Mouse (Mus musculus): ENCODE data around the gene C1qtnf2. TPM values are rescaled to one million over a fixed set of nuclear protein-coding genes. Genes with fewer than 3 reads are reported as not detected.

C1qtnf2 gene
- 0.45 and 0.64 TPM in 2 replicates for polyA plus RNA-seq (2016; fragmentation: Nextera tagmentation; extraction: Ambion mirVana)

GRCm38 (mm10) chr11:43474225-43474774 is at the start of gene C1qtnf2:
TSS of gene C1qtnf2 (plus strand) at chr11:43474276.
- peaks cover 24% of the 10 kb centered on the region; the same call in 1 of the 2 replicates for H3K27me3 ChIP-seq (ENCODE audit: low read depth, poor library complexity, severe bottlenecking)
- H3K9me3 ChIP-seq (replicated peaks), result no peaks in the 10 kb centered on the region
- H3K36me3 ChIP-seq, result no peaks in the 10 kb centered on the region
- 4% methylated on average over 24 of the region's 24 CpGs for WGBS
- peak within 1 kb of the TSS; percentile 32; the same call in 1 of the 2 replicates for H3K27ac ChIP-seq
- peaks cover 13% of the 10 kb centered on the region for H3K4me1 ChIP-seq
- peak within 1 kb of the TSS; percentile 45 for H3K4me3 ChIP-seq
- DNase-seq (ENCODE audit: low spot score), result peak; percentile 58

- H3K4me1 ChIP-seq, result peaks cover 11% of the 10 kb centered on the region
- no peaks in the 10 kb centered on the region for H3K27me3 ChIP-seq (ENCODE audit: low read depth, poor library complexity, severe bottlenecking)
- no peaks in the 10 kb centered on the region for H3K9me3 ChIP-seq (replicated peaks)
- H3K36me3 ChIP-seq, result peaks cover 26% of the 10 kb centered on the region
- H3K4me3 ChIP-seq, result no peak overlapping the region
- no peak for DNase-seq (ENCODE audit: low spot score)
- no peak overlapping the region for H3K27ac ChIP-seq
- WGBS, result 83% methylated on average over 5 of the region's 5 CpGs
These were observed 49.7 kb upstream of the C1qtnf2 start for GRCm38 (mm10) chr11:43424386-43424785.

GRCm38 (mm10) chr11:43425166-43425709 is 48.8 kb upstream of the C1qtnf2 start:
- peak overlapping the region; percentile 84; the same call in 1 of the 2 replicates for H3K27ac ChIP-seq
- no peak for DNase-seq (ENCODE audit: low spot score)
- no peaks in the 10 kb centered on the region for H3K27me3 ChIP-seq (ENCODE audit: low read depth, poor library complexity, severe bottlenecking)
- H3K9me3 ChIP-seq (replicated peaks), result no peaks in the 10 kb centered on the region
- H3K36me3 ChIP-seq, result peaks cover 26% of the 10 kb centered on the region
- 93% methylated on average over 9 of the region's 9 CpGs for WGBS
- H3K4me3 ChIP-seq, result peak overlapping the region; percentile 65
- H3K4me1 ChIP-seq, result peaks cover 11% of the 10 kb centered on the region

- WGBS, result 3% methylated on average over 27 of the region's 27 CpGs
These were observed 48.2 kb upstream of the C1qtnf2 start, which contains the start of gene Pttg1 for GRCm38 (mm10) chr11:43425824-43426413. TSS of gene Pttg1 (minus strand) at chr11:43426251.

DNA sequence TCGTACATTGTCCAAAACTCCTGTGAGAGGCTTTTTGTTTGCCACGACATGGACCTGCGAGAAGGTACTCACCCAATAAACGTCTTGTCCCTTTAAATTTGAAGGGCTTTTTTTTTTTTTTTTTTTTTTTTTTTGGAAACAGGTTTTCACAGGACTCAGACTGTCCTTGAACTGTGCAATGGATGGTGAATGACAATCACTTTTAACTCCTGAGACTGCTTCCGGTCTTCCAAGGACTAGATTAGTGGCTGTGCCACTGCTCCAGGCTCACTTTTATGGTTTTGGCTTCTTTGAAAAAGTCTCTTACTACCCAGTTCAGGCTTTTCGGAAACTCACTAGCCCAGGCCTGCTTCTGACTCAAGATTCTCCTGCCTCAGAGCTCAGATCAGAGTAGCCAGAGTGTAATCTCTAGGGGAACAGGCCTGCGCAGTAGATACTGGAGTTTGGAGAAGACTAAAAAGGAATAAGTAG is 47.6 kb upstream of the C1qtnf2 start:
- H3K4me1 ChIP-seq, result peaks cover 11% of the 10 kb centered on the region
- 21% methylated on average over 7 of the region's 7 CpGs for WGBS
- peak overlapping the region; percentile 65 for H3K4me3 ChIP-seq
- H3K27me3 ChIP-seq (ENCODE audit: low read depth, poor library complexity, severe bottlenecking), result no peaks in the 10 kb centered on the region
- peaks cover 17% of the 10 kb centered on the region for H3K36me3 ChIP-seq
- H3K27ac ChIP-seq, result peak overlapping the region; percentile 84
- no peak for DNase-seq (ENCODE audit: low spot score)
- H3K9me3 ChIP-seq (replicated peaks), result no peaks in the 10 kb centered on the region

More at GRCm38 (mm10) chr11:43425824-43426413, 48.2 kb upstream of the C1qtnf2 start, which contains the start of gene Pttg1:
- DNase-seq (ENCODE audit: low spot score), result peak; percentile 82
- Histone ChIP-seq H3K36me3 (peaks cover 19% of the 10 kb centered on the region), H3K9me3 (replicated peaks) (no peaks in the 10 kb centered on the region), H3K4me3 (peak within 1 kb of the TSS; percentile 65), H3K27ac (peak within 1 kb of the TSS; percentile 84), H3K27me3 (ENCODE audit: low read depth, poor library complexity, severe bottlenecking) (no peaks in the 10 kb centered on the region), H3K4me1 (peaks cover 11% of the 10 kb centered on the region)

- peak within 1 kb of the TSS; percentile 83 for H3K27ac ChIP-seq
- WGBS, result 8% methylated on average over 38 of the region's 38 CpGs
These were observed 40.6 kb upstream of the C1qtnf2 start, which contains the start of gene Slu7 for GRCm38 (mm10) chr11:43433254-43434023. TSS of gene Slu7 (plus strand) at chr11:43433744.

GRCm38 (mm10) chr11:43434024-43434407 is 40.1 kb upstream of the C1qtnf2 start:
- Histone ChIP-seq H3K4me1 (peaks cover 9% of the 10 kb centered on the region), H3K4me3 (peak overlapping the region; percentile 86), H3K9me3 (replicated peaks) (no peaks in the 10 kb centered on the region), H3K36me3 (peaks cover 19% of the 10 kb centered on the region), H3K27me3 (ENCODE audit: low read depth, poor library complexity, severe bottlenecking) (no peaks in the 10 kb centered on the region), H3K27ac (peak overlapping the region; percentile 83)
- WGBS, result 3% methylated on average over 9 of the region's 9 CpGs
- DNase-seq (ENCODE audit: low spot score), result no peak

More at GRCm38 (mm10) chr11:43433254-43434023, 40.6 kb upstream of the C1qtnf2 start, which contains the start of gene Slu7:
- Histone ChIP-seq H3K4me3 (peak within 1 kb of the TSS; percentile 86), H3K9me3 (replicated peaks) (no peaks in the 10 kb centered on the region), H3K36me3 (peaks cover 13% of the 10 kb centered on the region), H3K27me3 (ENCODE audit: low read depth, poor library complexity, severe bottlenecking) (no peaks in the 10 kb centered on the region), H3K4me1 (peaks cover 9% of the 10 kb centered on the region)
- peak; percentile 87 for DNase-seq (ENCODE audit: low spot score)

DNA sequence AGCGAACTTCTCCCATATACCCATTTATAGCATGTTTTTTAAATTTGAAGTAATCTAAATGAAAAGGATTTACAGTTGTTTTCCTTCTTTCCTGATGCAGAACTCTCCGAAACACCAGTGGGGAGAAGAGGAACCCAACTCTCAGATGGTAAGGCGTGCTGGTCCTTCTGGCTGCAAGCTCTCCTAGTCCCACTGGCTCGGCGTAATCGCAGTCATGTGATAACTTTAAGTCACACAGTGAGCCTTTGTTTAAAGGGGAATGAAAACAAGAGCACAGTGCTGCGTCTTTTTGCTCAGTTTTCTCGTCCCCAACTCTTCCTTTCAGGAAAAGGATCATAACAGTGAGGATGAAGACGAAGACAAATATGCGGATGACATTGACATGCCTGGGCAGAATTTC is 33.0 kb upstream of the C1qtnf2 start:
- no peak overlapping the region for H3K4me3 ChIP-seq
- H3K27me3 ChIP-seq (ENCODE audit: low read depth, poor library complexity, severe bottlenecking), result no peaks in the 10 kb centered on the region
- no peaks in the 10 kb centered on the region for H3K4me1 ChIP-seq
- H3K9me3 ChIP-seq (replicated peaks), result no peaks in the 10 kb centered on the region
- DNase-seq (ENCODE audit: low spot score), result no peak
- no peak overlapping the region for H3K27ac ChIP-seq
- peaks cover 88% of the 10 kb centered on the region for H3K36me3 ChIP-seq
- WGBS, result 96% methylated on average over 10 of the region's 10 CpGs

DNA sequence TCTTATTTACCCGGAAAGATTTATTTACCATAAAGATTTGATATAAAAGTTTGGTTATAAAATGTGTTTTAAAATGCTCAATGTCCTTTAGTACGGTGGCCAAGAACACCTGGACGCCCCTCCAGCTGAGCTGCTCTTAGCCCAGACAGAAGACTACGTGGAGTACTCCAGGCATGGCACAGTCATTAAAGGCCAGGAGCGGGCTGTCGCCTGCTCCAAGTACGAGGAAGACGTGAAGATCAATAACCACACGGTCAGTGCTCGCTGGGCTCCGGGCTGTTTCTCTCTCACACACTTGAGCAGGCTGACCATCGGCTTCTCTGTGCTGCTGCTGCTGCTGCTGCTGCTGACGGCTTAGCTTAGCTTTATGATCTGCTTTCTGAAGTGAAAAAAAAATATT is 30.9 kb upstream of the C1qtnf2 start:
- Histone ChIP-seq H3K36me3 (peaks cover 96% of the 10 kb centered on the region), H3K4me1 (no peaks in the 10 kb centered on the region), H3K4me3 (no peak overlapping the region), H3K27me3 (ENCODE audit: low read depth, poor library complexity, severe bottlenecking) (no peaks in the 10 kb centered on the region), H3K27ac (no peak overlapping the region), H3K9me3 (replicated peaks) (no peaks in the 10 kb centered on the region)
- DNase-seq (ENCODE audit: low spot score), result no peak
- 95% methylated on average over 13 of the region's 13 CpGs for WGBS

DNA sequence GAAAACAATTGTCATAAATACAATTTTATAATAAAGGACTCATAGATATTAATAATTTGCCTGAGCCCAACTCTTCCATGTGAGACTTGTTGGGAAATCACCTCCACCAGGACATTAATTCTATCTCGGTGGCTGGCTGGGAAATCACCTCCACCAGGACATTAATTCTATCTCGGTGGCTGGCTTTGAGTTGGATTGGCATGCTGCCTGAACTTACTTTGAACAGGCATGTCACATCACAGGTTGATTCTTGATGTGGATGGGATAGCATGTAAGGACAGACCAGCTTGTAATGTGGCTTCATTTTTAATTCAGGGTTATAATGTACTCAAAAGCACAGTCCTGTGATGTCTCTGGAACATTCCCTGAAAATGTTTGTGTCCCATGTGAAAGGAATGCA is 24.2 kb upstream of the C1qtnf2 start:
- 97% methylated on average over 2 of the region's 2 CpGs for WGBS
- H3K4me1 ChIP-seq, result no peaks in the 10 kb centered on the region
- peaks cover 31% of the 10 kb centered on the region for H3K36me3 ChIP-seq

DNA sequence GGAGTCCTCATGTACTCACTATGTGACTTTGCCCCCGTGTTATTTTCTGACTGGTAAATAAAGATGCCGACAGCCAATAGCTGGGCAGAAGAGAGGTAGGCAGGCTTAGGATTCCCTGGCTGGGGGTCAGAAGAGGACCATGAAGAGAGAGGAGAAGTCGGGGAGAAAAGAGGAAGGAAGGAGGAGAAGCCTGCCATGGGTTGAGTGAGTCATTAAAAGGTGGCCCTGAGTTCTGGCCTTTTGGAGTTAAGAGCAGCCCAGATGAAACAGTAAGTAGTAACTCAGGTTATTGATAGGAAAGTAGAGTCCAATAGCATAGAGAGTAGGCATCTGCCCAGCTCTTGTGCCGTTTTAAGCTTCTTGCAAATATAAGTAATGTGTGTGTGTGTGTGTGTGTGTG is 22.8 kb upstream of the C1qtnf2 start:
- 69% methylated on average over 4 of the region's 4 CpGs for WGBS
- Histone ChIP-seq H3K4me1 (no peaks in the 10 kb centered on the region), H3K36me3 (peaks cover 17% of the 10 kb centered on the region), H3K27me3 (ENCODE audit: low read depth, poor library complexity, severe bottlenecking) (no peaks in the 10 kb centered on the region), H3K9me3 (replicated peaks) (no peaks in the 10 kb centered on the region), H3K4me3 (no peak overlapping the region), H3K27ac (no peak overlapping the region)
- no peak for DNase-seq (ENCODE audit: low spot score)

More for the DNA sequence above, 24.2 kb upstream of the C1qtnf2 start:
- DNase-seq (ENCODE audit: low spot score), result no peak
- Histone ChIP-seq H3K27me3 (ENCODE audit: low read depth, poor library complexity, severe bottlenecking) (no peaks in the 10 kb centered on the region), H3K27ac (no peak overlapping the region), H3K4me3 (no peak overlapping the region), H3K9me3 (replicated peaks) (no peaks in the 10 kb centered on the region)

DNA sequence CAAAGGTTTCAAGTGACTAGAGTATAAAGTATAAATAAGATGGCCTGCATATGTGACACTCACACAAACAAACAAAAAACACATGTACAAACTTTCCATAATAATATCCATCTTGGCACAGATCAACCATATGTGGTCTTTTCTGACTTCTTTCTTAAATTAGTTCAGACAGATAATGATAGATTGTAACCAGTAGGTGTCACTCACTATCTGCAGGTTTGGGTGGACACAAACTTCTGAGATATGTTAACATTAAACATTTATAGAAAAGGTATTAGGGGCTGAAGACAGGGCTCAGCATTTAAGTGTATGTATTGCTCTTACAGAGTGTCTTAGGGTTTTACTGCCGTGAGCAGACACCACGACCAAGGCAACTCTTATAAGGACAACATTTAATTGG is 21.8 kb upstream of the C1qtnf2 start:
- H3K9me3 ChIP-seq (replicated peaks), result no peaks in the 10 kb centered on the region
- H3K4me1 ChIP-seq, result no peaks in the 10 kb centered on the region
- peaks cover 8% of the 10 kb centered on the region for H3K36me3 ChIP-seq
- no peak overlapping the region for H3K4me3 ChIP-seq
- no peak for DNase-seq (ENCODE audit: low spot score)
- 86% methylated on average over 2 of the region's 2 CpGs for WGBS
- no peak overlapping the region for H3K27ac ChIP-seq
- H3K27me3 ChIP-seq (ENCODE audit: low read depth, poor library complexity, severe bottlenecking), result no peaks in the 10 kb centered on the region

Measured in limb, embryonic 10.5 days (tissue).